ENCODE assay signal across 18 mouse cellular contexts in genomic region chr13:52422456-52422855, GRCm38 (mm10).
"Had no signal": no experiment of that assay in that cellular context is flagged by ENCODE, and none has a peak within 500 bp of the region (broad histone marks: within the 10 kb centered on the region; RNA-seq: fewer than 3 reads in every experiment).

No protein-coding gene starts in this region.

- H3K4me3 ChIP-seq: lung, embryonic 15.5 days; megakaryocyte, embryonic 14.5 days; midbrain, embryonic 13.5 days; midbrain, embryonic 15.5 days; neural tube, embryonic 12.5 days had no signal

- DNase-seq: liver, postnatal 0 days; lung, adult 2 months; lung, postnatal 14 days; lung, postnatal 36 days; right cerebral cortex, adult 18-20 months; right cerebral cortex, postnatal 25 days; right cerebral cortex, postnatal 4 days; spleen, adult 18-20 months; thymus, adult 18-20 months; thymus, postnatal 14 days; thymus, postnatal 36 days had no signal

- ATAC-seq: liver, postnatal 0 days; lung, postnatal 0 days; midbrain, embryonic 13.5 days; midbrain, embryonic 15.5 days had no signal

- H3K27ac ChIP-seq: lung, embryonic 15.5 days; macrophage; midbrain, embryonic 13.5 days; midbrain, embryonic 15.5 days; neural tube, embryonic 12.5 days had no signal
